Mouse (Mus musculus): Measurements from ENCODE around the gene B830017H08Rik.

Gene B830017H08Rik

DNA sequence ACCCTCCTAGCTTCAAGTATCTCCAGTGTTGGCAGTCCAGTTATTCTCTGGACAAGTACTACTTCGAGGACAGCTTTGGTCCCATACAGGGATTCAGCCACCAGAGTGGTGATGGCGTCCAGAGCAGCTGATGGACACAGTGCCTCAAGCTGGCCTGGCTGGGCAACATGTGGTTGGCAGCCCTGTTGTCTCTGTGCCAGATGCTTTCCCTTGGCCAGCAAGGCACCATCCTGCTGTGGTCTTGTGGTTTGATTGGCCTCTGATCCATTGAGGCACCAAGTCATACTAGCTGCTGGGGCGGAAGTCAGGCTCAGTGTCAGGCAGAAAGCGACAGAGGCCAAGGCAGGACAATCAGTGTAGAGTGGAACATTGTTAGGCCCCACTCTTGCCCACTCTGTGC, 23.8 kb upstream of the B830017H08Rik start:
- no peak for DNase-seq (ENCODE audit: low spot score in 2 of 2)

DNA sequence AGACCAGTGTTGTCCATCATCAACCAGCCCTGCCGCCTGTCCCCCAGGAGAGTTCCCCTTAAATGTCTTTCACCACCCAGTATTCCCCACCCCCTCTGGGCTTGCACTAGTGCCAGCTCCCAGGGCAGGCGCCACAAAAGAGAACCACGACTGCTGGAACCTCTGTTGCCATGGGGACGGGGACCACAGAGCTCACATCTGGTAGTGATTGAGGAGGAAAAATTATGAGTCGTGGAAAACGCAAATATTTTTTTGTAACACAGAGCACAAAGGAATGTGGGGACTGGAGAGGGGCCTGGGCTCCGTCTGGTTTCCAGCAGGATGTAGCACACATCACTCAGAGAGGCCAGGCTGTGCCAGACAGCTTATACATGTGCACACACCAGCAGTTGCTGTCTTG, 23.2 kb upstream of the B830017H08Rik start:
- DNase-seq (ENCODE audit: low spot score in 2 of 2), result no peak

DNA sequence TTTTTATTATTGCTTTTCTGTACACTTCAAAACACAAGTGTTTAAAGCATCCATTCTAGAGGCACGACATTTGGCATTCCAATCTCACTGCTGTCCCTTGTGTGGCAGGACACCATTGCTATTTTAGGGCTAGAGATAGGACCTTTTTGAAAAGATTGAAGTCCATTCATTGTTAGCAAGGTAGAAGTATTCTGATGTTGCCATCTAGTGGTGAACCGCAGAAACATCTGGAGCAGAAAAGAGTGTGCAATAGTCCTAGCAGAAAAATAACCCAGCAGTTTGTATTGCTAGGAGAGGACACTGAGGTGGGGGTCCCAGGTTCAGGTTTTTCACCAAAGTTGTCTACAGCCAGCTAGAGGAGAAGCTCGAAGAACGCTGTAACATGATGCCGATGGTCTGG, 20.8 kb upstream of the B830017H08Rik start:
- no peak for DNase-seq (ENCODE audit: low spot score in 2 of 2)

- DNase-seq (ENCODE audit: low spot score in 2 of 2), result no peak
Observed at GRCm38 (mm10) chr16:17813173-17813572, 19.7 kb upstream of the B830017H08Rik start.

DNA sequence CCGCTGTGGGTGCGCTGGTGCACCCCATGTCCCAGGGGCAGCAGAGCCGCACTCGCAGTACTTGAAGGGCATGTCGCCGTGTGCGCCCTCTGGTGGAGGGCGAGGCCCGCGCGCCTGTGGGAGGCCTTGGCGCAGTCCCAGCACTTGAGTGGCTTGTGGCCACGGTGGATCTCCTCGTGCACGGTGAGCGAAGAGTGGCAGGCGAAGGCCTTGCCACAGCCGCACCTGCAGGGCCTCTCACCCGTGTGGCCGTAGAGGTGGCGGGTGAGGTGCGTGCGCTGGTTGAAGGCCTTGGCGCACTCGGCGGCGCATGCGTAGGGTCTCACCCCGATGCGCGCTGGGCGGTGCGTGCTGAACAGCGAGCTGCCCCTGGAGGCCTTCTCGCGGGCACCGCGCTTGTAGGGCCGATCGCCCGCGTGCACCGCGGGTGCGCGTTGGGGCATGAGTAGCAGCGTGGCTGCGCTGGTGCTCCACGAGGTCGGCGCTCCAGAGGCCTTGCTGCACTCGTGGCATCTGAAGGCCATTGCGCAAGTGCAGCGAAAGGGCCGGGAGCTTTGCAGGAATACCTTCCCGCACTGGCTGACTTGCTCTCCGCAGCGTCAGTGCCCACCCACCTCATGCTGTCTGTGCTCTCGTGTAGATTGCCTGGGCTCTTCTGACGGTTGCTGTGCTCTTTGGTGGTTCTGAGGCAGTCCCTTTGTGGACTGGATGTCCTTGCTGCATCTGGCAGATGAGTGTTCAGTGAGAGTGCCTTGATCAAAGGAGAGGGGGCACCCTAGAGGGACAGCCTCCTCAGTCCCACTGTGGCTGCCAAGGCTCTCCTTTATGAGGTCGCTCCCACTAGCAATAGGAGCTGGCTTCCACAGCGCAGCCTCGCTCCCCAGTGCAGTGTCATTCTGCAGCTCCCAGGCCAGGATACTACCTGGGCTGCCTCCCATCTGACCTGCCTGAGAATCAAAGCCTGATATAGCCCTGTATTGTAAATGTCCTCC, 17.2 kb upstream of the B830017H08Rik start:
- peak in 1 of 2 experiments; percentile 48 for DNase-seq (ENCODE audit: low spot score in 2 of 2)

- DNase-seq (ENCODE audit: low spot score in 2 of 2), result no peak
Observed at GRCm38 (mm10) chr16:17816528-17816927, 16.4 kb upstream of the B830017H08Rik start.

DNA sequence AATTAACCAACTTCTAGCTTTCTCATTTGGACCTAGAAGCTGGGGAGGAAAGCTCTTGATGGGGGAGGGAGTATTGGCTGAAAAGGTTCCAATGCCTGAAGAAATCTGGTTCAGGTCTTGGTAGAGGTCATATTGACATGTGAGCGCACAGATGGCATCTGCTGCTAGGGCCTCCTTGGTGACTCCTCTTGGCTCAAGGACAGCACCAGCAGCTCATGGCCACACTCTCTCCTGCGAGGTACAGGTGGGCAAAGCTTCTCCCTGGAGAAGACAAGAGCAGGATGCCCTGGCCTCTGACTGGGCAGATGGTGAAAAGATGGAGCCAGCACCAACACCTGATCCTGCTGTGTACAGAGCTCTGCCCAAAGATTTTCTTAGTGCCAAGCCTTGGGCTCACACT, 6.4 kb upstream of the B830017H08Rik start:
- DNase-seq (ENCODE audit: low spot score in 2 of 2), result no peak

DNA sequence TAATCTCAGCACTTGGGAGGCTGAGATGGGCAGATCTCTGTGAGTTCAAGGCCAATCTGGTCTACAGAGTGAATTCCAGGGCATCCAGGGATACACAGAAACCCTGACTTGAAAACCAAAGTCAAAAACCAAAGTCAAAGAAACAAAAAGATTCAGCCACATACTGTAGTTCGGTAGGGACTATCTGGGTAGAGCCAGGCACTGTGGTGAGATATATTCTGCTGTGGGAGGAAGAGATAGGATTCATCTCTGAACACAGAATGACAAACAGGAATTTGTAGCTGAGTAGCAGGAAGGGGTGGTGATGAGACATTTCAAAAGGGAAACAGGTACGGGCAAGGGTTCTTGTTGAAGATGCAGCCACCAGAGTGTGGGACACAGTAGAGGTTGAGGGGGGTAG, 4.7 kb upstream of the B830017H08Rik start:
- DNase-seq (ENCODE audit: low spot score in 2 of 2), result no peak

GRCm38 (mm10) chr16:17828867-17829266, 4.1 kb upstream of the B830017H08Rik start:
- DNase-seq (ENCODE audit: low spot score in 2 of 2), result no peak

- DNase-seq (ENCODE audit: low spot score in 2 of 2), result no peak
Observed at GRCm38 (mm10) chr16:17830385-17831178, 2.3 kb upstream of the B830017H08Rik start.

- no peak for DNase-seq (ENCODE audit: low spot score in 2 of 2)
Observed at GRCm38 (mm10) chr16:17831781-17832180, 1.1 kb upstream of the B830017H08Rik start.

DNA sequence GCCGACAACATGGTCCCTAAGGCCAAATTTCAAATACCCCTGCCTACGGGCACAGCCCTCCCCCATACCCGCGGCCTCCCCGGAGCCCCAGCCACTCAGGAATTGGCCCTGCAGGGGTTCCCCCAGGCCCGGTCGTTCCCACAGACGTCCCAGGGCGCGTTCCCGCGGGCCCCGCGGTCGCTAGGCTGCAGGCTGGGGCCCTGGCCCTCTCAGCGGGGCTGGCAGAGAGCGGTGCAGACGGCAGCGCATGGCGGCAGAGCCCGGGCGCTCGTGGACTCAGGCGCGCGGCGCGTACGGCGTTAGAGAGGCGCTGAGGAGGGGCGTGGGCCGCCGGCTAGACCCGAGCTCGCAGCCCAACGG, 380 bp downstream of the B830017H08Rik start:
- DNase-seq (ENCODE audit: low spot score in 2 of 2), result no peak

- DNase-seq (ENCODE audit: low spot score in 2 of 2), result no peak
Observed at GRCm38 (mm10) chr16:17833681-17834399, 919 bp downstream of the B830017H08Rik start.

GRCm38 (mm10) chr16:17834543-17834942, 1.6 kb downstream of the B830017H08Rik start:
- DNase-seq (ENCODE audit: low spot score in 2 of 2), result no peak

- DNase-seq (ENCODE audit: low spot score in 2 of 2), result no peak
Observed at GRCm38 (mm10) chr16:17835481-17835880, 2.6 kb downstream of the B830017H08Rik start.

GRCm38 (mm10) chr16:17838051-17838450, 5.1 kb downstream of the B830017H08Rik start, which contains the start of gene Car15:
Gene Car15 (minus strand): TSS chr16:17838364.
- DNase-seq (ENCODE audit: low spot score in 2 of 2), result no peak

DNA sequence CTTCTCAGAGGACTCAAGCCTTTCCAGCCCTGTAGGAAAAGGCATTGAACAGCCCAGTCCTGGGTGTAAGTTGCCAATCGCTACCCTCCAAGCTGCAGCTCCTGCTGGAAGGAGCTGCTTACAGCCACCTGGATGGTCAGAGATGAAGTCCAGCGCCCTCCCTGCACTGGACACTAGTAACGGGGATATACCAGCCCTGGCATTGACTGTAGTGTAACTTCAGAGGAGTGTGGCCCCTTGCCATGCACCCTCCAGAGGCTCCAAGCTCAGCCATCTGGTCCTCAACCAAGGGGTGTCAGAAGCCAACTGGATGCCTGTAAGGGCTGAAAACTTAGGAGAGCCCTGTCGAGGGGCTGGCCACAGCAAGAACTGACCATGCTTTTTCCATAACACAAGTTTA, 7.1 kb downstream of the B830017H08Rik start:
- no peak for DNase-seq (ENCODE audit: low spot score in 2 of 2)

- no peak for DNase-seq (ENCODE audit: low spot score in 2 of 2)
Observed at GRCm38 (mm10) chr16:17842437-17842836, 9.5 kb downstream of the B830017H08Rik start.

DNA sequence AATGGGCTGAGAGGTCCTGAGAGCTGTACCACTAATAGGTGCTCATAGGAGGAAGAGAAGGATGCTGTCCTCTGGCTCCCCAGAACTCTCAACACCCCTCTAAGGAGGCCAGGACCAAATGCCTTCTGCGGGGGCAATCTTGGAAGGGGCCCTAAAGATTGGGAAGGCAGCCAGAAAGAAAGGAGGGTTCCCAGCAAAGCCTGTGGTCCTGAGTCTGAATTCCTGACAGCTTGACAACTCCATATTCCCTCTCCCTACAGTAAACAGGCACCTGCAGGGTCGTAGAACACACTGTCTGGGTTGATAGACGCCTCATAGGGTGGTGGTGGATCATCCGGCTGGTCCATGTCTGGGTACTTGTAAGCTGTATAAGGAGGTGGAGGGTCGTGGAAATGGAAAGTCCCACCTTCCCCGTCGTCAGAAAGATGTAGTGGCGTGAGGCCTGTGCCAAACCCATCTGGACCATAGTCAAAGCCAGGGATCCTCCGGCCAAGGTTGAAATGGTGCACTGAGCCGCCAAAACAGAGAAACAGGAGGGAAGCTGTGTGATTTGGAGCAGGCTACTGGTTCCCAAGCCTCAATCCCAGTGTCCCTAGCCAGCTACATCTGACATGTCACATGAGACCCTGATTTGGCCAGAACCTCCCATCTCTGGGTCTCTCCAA, 10.9 kb downstream of the B830017H08Rik start:
- DNase-seq (ENCODE audit: low spot score in 2 of 2), result no peak

- DNase-seq (ENCODE audit: low spot score in 2 of 2), result no peak
Observed at GRCm38 (mm10) chr16:17848431-17848830, 15.5 kb downstream of the B830017H08Rik start.

DNA sequence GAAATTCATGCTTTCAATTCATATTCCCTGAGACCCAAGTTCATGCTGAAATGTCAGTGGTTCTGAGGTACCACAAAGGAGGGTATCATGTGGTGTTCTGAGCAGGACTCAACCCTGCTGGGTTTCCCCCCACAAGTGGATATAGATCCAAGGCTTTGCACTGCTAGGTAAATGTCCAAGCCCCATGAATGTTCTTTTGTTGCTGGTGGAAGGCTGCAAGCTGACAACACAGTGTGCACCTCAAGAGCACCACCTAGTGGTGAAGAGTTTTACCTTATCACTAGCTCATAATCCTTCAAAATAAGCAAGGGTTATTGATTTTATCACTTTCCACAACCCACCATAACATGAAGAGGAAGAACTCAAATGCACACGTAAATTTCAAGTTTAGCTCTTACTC, 16.0 kb downstream of the B830017H08Rik start:
- DNase-seq (ENCODE audit: low spot score in 2 of 2), result no peak

All from urinary bladder, postnatal 36 days (tissue).